Mouse (Mus musculus) midbrain, embryonic 11.5 days (tissue): ENCODE measurements around the gene Gm45716. TPM values are rescaled to one million over a fixed set of nuclear protein-coding genes. Genes with fewer than 3 reads are reported as not detected.

Experiments used
- ATAC-seq: fragments of 200-750 bp; cut with Nextera tagmentation; 2 replicates; pipeline ENCODE4 v1.8.0; 2017; ENCODE audit warnings: moderate TSS enrichment, moderate library complexity; ENCODE audit not compliant: low FRiP score
- DNase-seq: peaks from one replicate; pipeline ENCODE4 v3.0.0; 2015; ENCODE audit warnings: low spot score; ENCODE audit errors: missing footprints
- H3K27ac ChIP-seq: fragments of 300-500 bp; sonication (generic); 2 replicates; pipeline ENCODE4 v1.5.1; 2014; ENCODE audit warnings: low read depth, low read length
- H3K27me3 ChIP-seq: fragments of 300-500 bp; sonication (generic); 2 replicates; pipeline ENCODE4 v1.6.1; 2014; ENCODE audit warnings: mild to moderate bottlenecking, low read length, moderate library complexity, mixed read lengths; ENCODE audit not compliant: control insufficient read depth, insufficient read depth
- H3K36me3 ChIP-seq: fragments of 300-500 bp; sonication (generic); 2 replicates; pipeline ENCODE4 v1.6.1; 2014; ENCODE audit warnings: mild to moderate bottlenecking, low read length, moderate library complexity, mixed read lengths; ENCODE audit not compliant: control insufficient read depth, insufficient read depth
- H3K4me1 ChIP-seq: fragments of 300-500 bp; sonication (generic); 2 replicates; pipeline ENCODE4 v1.6.1; 2014; ENCODE audit warnings: low read length; ENCODE audit not compliant: control insufficient read depth, insufficient read depth
- H3K4me2 ChIP-seq: fragments of 300-500 bp; sonication (generic); 2 replicates; pipeline ENCODE4 v1.6.1; 2014; ENCODE audit warnings: mild to moderate bottlenecking, moderate library complexity
- H3K4me3 ChIP-seq: fragments of 300-500 bp; sonication (generic); 2 replicates; pipeline ENCODE4 v1.5.1; 2014; ENCODE audit warnings: low read depth, low read length
- H3K9ac ChIP-seq: fragments of 300-500 bp; sonication (generic); 2 replicates; pipeline ENCODE4 v1.6.1; 2014; ENCODE audit warnings: low read length
- H3K9me3 ChIP-seq: fragments of 300-500 bp; sonication (generic); 2 replicates; pipeline ENCODE4 v1.6.1; 2016; ENCODE audit warnings: low read length; ENCODE audit not compliant: control insufficient read depth
- WGBS: fragments of 180-500 bp; shearing (Covaris S2); extraction: QIAGEN DNeasy Blood & Tissue Kit; methylation state at CpG from one replicate; pipeline ENCODE4 v1.1.7; 2014; 5-methylcytosine and 5-hydroxymethylcytosine counted together
- polyA plus RNA-seq: library from polyadenylated mRNA; unstranded; fragments of >200 nt; fragmentation: Nextera tagmentation; extraction: Ambion mirVana; gene quantifications from 2 replicates; pipeline ENCODE4 v1.2.1, GENCODE M21; 2014

Gene Gm45716
- polyA plus RNA-seq, 1 experiment from 2014 or later: 19.3 TPM

DNA sequence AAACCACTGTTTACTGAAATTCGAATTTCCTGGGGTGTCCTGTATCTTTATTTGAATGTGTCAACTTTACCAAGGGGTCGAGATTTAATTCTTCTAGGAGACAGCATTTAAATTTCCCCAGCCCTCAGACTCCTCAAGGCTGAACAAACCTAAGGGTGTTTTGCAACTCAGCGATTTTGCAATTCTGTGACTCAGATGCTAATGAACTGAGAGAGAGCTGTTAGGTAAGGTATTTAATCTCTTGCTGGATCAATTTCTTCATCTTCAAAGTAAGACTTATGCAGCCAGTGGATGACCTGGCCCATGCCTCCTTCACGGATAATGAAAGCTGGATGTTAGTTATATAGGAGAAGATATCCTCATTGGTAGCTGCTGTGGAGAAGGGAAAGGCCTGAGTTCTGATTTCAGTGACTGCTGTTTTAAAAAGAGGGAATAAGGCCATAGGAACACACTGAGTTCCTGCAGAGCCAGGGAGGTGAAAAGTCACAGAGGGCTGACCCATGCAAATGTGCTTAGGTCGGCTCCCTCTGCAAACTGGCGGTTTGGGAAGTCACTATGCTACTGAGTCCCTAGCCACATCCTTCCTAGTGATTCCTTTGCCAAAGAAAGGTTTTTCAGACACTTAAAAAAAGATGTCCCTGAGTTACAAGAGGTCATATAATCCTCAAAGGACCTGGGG, 53.3 kb downstream of the Gm45716 start:
- DNase-seq (no peak), ATAC-seq (no peak)
- H3K4me1 ChIP-seq: no peaks in the 10 kb centered on the region
- no peak overlapping the region for H3K4me2 ChIP-seq
- H3K9ac ChIP-seq: no peak overlapping the region
- 23% methylated on average over 6 of the region's 6 CpGs for WGBS
- H3K9me3 ChIP-seq: no peaks in the 10 kb centered on the region
- H3K4me3 ChIP-seq: no peak overlapping the region
- H3K36me3 ChIP-seq: no peaks in the 10 kb centered on the region
- no peak overlapping the region for H3K27ac ChIP-seq
- no peaks in the 10 kb centered on the region for H3K27me3 ChIP-seq

DNA sequence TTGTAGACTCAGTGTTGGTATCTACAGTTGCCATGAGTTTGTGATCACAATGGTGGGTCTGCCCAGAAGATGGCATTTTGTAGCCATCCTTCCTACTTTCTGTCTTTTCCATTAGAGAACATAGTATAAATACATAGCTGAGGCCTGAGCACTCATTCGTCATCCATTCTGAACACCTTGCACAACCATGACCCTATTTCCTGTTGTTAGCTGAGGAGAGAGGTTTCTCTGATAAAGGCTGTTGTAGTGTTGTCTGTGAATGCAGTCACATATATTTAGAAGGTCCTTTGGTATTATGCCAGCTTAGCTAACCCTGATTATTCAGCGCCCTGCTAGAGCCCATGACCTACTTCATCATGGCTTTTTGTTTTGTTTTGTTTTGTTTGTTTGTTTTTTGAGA, 54.4 kb downstream of the Gm45716 start:
- WGBS: 94% methylated on average over 2 of the region's 2 CpGs
- H3K36me3 ChIP-seq: no peaks in the 10 kb centered on the region
- no peak overlapping the region for H3K4me3 ChIP-seq
- no peak overlapping the region for H3K27ac ChIP-seq
- DNase-seq (no peak), ATAC-seq (no peak)
- H3K9me3 ChIP-seq: no peaks in the 10 kb centered on the region
- no peaks in the 10 kb centered on the region for H3K4me1 ChIP-seq
- no peak overlapping the region for H3K9ac ChIP-seq
- H3K4me2 ChIP-seq: no peak overlapping the region
- H3K27me3 ChIP-seq: no peaks in the 10 kb centered on the region

DNA sequence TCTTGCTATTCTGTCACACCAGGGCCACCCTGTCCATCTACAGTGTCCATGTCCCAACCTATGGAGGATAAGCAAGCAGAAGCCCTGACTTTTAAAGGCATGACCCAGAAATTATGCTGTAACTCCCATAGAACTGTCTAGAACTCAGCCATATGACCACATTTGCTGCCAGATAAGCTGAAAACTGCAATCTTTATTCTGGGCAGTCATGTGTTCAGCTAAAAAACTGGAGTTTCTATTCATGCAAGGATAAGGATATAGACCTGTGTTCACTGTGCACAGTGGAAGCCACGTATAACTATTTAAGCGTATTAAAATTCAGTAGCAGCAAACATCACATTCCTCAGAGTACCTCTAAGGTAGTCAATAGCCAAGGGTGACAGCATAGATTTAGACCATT, 55.8 kb downstream of the Gm45716 start:
- no peaks in the 10 kb centered on the region for H3K27me3 ChIP-seq
- no peaks in the 10 kb centered on the region for H3K36me3 ChIP-seq
- no peak for ATAC-seq
- H3K9me3 ChIP-seq: no peaks in the 10 kb centered on the region
- no peak overlapping the region for H3K27ac ChIP-seq
- 96% methylated on average over 2 of the region's 2 CpGs for WGBS
- H3K9ac ChIP-seq: no peak overlapping the region
- no peak overlapping the region for H3K4me2 ChIP-seq
- H3K4me3 ChIP-seq: no peak overlapping the region
- H3K4me1 ChIP-seq: no peaks in the 10 kb centered on the region
- no peak for DNase-seq

DNA sequence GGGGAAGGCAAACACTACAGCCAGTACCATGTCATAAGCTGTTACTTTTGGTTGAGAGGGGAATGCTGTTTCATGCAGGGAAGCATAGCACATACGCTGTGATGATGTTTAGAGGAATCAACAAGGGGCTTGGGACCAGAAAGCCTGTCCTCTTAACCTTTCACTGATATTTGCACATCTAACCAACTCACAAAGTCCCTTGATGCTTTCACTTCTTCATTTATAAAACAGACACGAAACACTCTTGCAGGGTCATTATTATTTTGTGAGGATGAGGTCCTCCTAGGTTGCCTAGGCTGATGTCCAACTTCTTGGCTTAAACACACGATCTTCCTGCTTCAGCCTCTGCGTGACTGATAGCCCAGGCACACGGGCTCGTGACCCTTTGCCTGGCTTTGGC, 58.1 kb downstream of the Gm45716 start:
- Histone ChIP-seq H3K4me1 (peaks cover 6% of the 10 kb centered on the region), H3K9ac (no peak overlapping the region), H3K36me3 (no peaks in the 10 kb centered on the region), H3K9me3 (no peaks in the 10 kb centered on the region), H3K27ac (no peak overlapping the region), H3K4me3 (no peak overlapping the region), H3K27me3 (no peaks in the 10 kb centered on the region), H3K4me2 (no peak overlapping the region)
- no peak for ATAC-seq
- no peak for DNase-seq
- WGBS: 89% methylated on average over 6 of the region's 6 CpGs

DNA sequence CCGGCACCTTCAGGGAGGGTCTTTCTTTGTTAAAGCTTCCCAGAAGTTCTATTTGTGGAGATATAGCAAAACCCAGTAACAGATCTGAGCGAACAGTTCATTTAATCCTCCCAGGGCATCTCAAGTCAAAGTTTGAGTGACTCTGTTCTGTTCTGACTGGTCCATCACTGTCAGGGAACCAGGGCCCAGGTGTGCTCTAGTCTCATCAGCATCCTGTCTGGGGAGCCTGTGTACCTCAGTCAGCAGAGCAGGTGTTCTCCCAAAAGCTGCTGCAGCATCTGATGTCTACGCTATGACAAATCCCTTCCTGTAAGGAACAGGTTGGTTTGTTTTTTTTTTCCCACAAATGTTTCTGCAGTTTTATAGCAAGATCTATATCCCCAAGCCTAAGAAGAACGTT, 59.2 kb downstream of the Gm45716 start:
- Histone ChIP-seq H3K9ac (no peak overlapping the region), H3K4me2 (no peak overlapping the region), H3K4me3 (no peak overlapping the region), H3K9me3 (no peaks in the 10 kb centered on the region), H3K36me3 (no peaks in the 10 kb centered on the region), H3K4me1 (peaks cover 7% of the 10 kb centered on the region), H3K27me3 (no peaks in the 10 kb centered on the region), H3K27ac (no peak overlapping the region)
- DNase-seq (no peak), ATAC-seq (no peak)
- WGBS: 80% methylated on average over 4 of the region's 4 CpGs

DNA sequence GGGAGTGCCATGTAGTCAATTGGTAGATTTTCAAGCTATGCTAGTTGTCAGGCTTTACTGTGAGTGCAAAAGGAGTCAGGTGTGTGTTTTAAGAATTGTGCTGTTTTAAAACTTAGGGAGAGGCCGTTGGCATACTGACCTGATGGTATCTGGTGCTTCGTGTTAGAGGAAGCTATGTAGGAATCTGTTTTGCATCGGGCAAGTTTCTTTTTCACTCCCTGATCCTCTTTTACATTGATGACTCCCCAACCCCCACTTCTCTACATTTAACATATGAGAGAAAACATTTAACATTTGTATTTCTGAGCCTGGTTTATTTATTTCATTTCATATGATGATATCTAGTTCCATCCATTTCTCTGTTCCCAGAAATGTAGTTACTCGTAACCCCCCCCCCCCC, 60.3 kb downstream of the Gm45716 start:
- 71% methylated on average over 4 of the region's 4 CpGs for WGBS
- Histone ChIP-seq H3K36me3 (no peaks in the 10 kb centered on the region), H3K4me1 (peaks cover 7% of the 10 kb centered on the region), H3K4me2 (no peak overlapping the region), H3K27me3 (no peaks in the 10 kb centered on the region), H3K9me3 (no peaks in the 10 kb centered on the region), H3K27ac (no peak overlapping the region), H3K9ac (no peak overlapping the region), H3K4me3 (no peak overlapping the region)
- ATAC-seq: no peak
- DNase-seq: no peak

DNA sequence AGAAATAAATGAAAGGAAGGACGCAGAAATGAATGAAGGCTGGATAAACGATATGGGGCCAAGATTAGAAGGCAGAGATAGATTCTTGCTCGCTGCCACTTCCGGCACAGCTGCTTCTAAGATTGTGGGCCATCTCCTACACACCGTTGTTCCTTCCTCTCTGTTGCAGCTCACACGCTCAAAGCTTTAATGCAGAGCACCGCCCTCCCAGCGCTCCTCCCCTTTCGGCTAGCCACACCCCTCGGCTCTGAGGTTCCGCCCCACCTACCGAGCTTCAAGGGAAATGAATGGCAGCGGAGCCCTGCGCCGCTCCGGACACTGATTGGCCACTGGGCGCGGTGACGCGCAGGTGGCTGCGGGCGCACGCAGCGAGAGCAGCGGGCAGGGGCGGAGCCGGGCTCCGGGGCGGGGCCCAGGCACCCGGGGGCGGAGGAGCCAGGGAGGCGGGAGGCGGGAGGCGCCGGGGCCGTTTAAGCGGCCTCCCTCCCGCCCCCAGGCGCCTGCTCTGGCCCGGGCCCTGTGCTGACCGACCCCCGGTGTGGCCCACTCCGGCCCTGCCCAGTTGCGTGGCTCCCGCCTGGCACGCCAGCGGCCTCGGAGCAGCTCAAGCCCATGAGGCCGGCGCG, 61.7 kb downstream of the Gm45716 start, which contains the start of gene Mmd:
Mmd (plus strand) TSS at position 432 of the 626 bp plus-strand sequence.
- Histone ChIP-seq H3K27me3 (no peaks in the 10 kb centered on the region), H3K4me2 (peak within 1 kb of the TSS; percentile 57), H3K27ac (peak within 1 kb of the TSS; percentile 52), H3K4me3 (peak within 1 kb of the TSS; percentile 68), H3K36me3 (no peaks in the 10 kb centered on the region), H3K9ac (peak within 1 kb of the TSS; percentile 82), H3K4me1 (peaks cover 7% of the 10 kb centered on the region), H3K9me3 (no peaks in the 10 kb centered on the region)
- ATAC-seq: peak; percentile 99
- WGBS: under 1% methylated on average over 50 of the region's 51 CpGs
- DNase-seq: peak; percentile 100

DNA sequence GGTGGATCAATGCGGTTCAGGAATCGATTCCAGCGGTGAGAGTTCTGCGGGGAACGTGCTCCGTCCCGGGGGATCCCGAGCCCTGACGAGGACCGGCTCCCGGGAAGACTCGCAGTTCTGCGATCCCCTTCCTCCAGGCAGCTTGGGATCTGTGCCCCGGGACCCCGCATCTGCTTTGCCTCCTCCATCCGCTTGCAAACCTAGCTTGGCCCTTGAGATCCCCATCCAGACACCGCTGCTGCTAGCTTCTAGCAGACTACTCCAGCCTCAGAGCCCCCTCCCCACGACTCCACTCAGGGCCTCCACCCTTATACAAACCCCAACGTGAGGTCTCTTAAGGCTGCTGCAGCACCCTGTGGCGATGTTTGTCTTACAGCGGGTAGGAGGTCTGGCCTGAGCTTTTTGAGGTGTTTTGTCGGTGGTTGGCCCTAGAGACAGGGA, 62.2 kb downstream of the Gm45716 start:
- peak overlapping the region; percentile 57 for H3K4me2 ChIP-seq

DNA sequence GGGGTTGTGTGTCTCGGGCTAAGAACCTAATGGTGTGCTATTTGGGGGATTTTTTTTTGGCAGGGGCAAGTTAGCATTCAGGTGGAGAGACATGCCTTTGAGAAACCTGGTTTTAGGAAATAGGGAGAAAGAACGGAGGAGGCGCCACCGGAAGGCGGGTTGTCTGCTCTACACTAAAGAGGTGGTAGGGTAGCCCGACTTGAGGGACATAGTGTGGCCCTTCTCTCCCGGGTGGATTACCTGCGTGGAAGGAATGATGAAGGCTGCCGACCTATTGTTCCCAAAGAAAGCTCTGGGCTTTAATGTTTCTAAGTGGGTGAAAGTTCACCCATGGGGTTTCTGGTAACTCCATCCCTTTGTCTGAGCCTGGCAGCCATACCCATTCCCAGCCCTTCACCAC, 62.7 kb downstream of the Gm45716 start:
- 4% methylated on average over 9 of the region's 9 CpGs for WGBS
- Histone ChIP-seq H3K4me1 (peaks cover 7% of the 10 kb centered on the region), H3K9ac (peak overlapping the region; percentile 82), H3K27ac (no peak overlapping the region; the same call in 1 of the 2 replicates), H3K27me3 (no peaks in the 10 kb centered on the region), H3K9me3 (no peaks in the 10 kb centered on the region), H3K4me2 (peak overlapping the region; percentile 57), H3K36me3 (no peaks in the 10 kb centered on the region), H3K4me3 (peak overlapping the region; percentile 68)
- ATAC-seq (no peak), DNase-seq (no peak)

More for the DNA sequence above, 62.2 kb downstream of the Gm45716 start:
- peak overlapping the region; percentile 52 for H3K27ac ChIP-seq
- no peaks in the 10 kb centered on the region for H3K27me3 ChIP-seq
- H3K36me3 ChIP-seq: no peaks in the 10 kb centered on the region
- peaks cover 7% of the 10 kb centered on the region for H3K4me1 ChIP-seq
- H3K9me3 ChIP-seq: no peaks in the 10 kb centered on the region
- DNase-seq (peak; percentile 98), ATAC-seq (no peak; the same call in 1 of the 2 replicates)
- WGBS: 2% methylated on average over 22 of the region's 22 CpGs
- peak overlapping the region; percentile 82 for H3K9ac ChIP-seq
- peak overlapping the region; percentile 68 for H3K4me3 ChIP-seq
